Mouse (Mus musculus): ENCODE results near the gene Tkt. TPM values are rescaled to one million over a fixed set of nuclear protein-coding genes. Genes with fewer than 3 reads are reported as not detected.

Tkt gene
- polyA plus RNA-seq, 1 experiment = 53.0 TPM

- no peak overlapping the region for H3K4me2 ChIP-seq (ENCODE audit: low read depth)
- TF ChIP-seq MYOG (IDR thresholded peaks at IDR 0.05; ENCODE audit: control insufficient read depth in 1 of 3, insufficient read depth in 1 of 3, insufficient read length in 2 of 3, low read depth in 2 of 3) = no peak
- TF ChIP-seq TCF3 (IDR thresholded peaks at IDR 0.05; ENCODE audit: insufficient read length, low read depth) = no peak
- TF ChIP-seq POLR2AphosphoS2 (IDR thresholded peaks at IDR 0.05; ENCODE audit: insufficient read length, low read depth) = no peak
- no peak for TF ChIP-seq SRF (IDR thresholded peaks at IDR 0.05; ENCODE audit: control insufficient read depth, insufficient read length, low read depth)
- TF ChIP-seq POLR2A (IDR thresholded peaks at IDR 0.05; ENCODE audit: insufficient read length, low read depth) = no peak
- no peak for TF ChIP-seq USF1 (IDR thresholded peaks at IDR 0.05; ENCODE audit: low read depth)
- TF ChIP-seq MAX (IDR thresholded peaks at IDR 0.05; ENCODE audit: low read depth) = no peak
- H3K4me3 ChIP-seq = no peak overlapping the region
- H3K27me3 ChIP-seq (ENCODE audit: control insufficient read depth, insufficient read depth, insufficient read length) = no peaks in the 10 kb centered on the region
- no peak overlapping the region for H3ac ChIP-seq (ENCODE audit: control insufficient read depth, insufficient read length)
- no peaks in the 10 kb centered on the region for H3K79me2 ChIP-seq (ENCODE audit: control insufficient read depth, insufficient read depth)
- peaks cover 14% of the 10 kb centered on the region for H3K36me3 ChIP-seq (ENCODE audit: control insufficient read depth, insufficient read depth)
Observed at GRCm38 (mm10) chr14:30515931-30516723, 32.0 kb upstream of the Tkt start.

DNA sequence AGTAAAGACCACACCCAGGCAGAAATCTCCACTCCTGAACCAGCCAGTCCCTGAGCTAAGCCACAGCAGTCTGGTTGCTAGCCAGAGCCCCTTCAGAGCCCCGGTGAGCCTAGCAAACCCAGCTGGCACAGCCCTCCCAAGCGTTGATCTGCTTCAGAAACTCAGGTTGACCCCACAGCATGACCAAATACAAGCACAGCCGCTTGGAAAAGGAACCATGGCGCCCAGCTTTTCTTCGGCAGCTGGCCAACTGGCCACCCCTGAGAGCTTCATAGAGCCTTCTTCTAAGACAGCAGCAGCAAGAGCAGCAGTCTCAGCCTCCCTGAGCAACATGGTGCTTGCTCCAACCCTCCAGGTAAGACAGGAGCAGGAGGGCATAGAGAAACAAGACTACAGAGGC, 28.8 kb upstream of the Tkt start:
- Histone ChIP-seq H3K27me3 (ENCODE audit: control insufficient read depth, insufficient read depth, insufficient read length) (no peaks in the 10 kb centered on the region), H3K79me2 (ENCODE audit: control insufficient read depth, insufficient read depth) (no peaks in the 10 kb centered on the region), H3K4me2 (ENCODE audit: low read depth) (no peak overlapping the region), H3K36me3 (ENCODE audit: control insufficient read depth, insufficient read depth) (peaks cover 22% of the 10 kb centered on the region), H3ac (ENCODE audit: control insufficient read depth, insufficient read length) (no peak overlapping the region), H3K4me3 (no peak overlapping the region)
- TF ChIP-seq POLR2A (IDR thresholded peaks at IDR 0.05; ENCODE audit: insufficient read length, low read depth) (no peak), MYOG (IDR thresholded peaks at IDR 0.05; ENCODE audit: control insufficient read depth in 1 of 3, insufficient read depth in 1 of 3, insufficient read length in 2 of 3, low read depth in 2 of 3) (no peak), E2F4 (IDR thresholded peaks at IDR 0.05; ENCODE audit: insufficient read depth) (no peak), CEBPB (IDR thresholded peaks at IDR 0.05; ENCODE audit: insufficient read depth, poor library complexity, severe bottlenecking) (no peak), REST (IDR thresholded peaks at IDR 0.05; ENCODE audit: insufficient read depth, insufficient read length) (no peak), TCF12 (IDR thresholded peaks at IDR 0.05; ENCODE audit: insufficient read depth, poor library complexity, severe bottlenecking) (no peak)

DNA sequence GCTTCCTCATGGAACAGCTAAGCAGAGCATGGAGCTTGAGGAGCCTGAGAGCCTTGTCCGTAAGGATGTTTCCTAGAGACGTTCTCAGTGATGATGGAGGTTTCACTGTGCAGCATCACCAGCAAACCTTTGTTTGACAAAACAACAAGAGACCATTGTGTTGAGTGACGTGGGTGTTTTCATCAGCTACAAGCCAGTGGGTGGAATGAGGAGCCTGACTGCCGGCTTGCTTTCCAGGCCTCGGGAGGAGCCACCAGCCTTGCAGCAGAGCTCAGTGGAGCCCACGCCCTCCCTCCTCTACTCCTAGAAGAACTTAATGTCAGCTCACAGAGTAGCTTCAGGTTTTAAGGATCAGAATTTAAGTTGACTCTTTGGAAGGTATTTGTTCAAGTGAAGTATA, 24.8 kb upstream of the Tkt start:
- Histone ChIP-seq H3K27me3 (ENCODE audit: control insufficient read depth, insufficient read depth, insufficient read length) (no peaks in the 10 kb centered on the region), H3K4me2 (ENCODE audit: low read depth) (no peak overlapping the region), H3ac (ENCODE audit: control insufficient read depth, insufficient read length) (no peak overlapping the region), H3K4me3 (no peak overlapping the region), H3K36me3 (ENCODE audit: control insufficient read depth, insufficient read depth) (peaks cover 22% of the 10 kb centered on the region), H3K79me2 (ENCODE audit: control insufficient read depth, insufficient read depth) (no peaks in the 10 kb centered on the region)
- TF ChIP-seq E2F4 (IDR thresholded peaks at IDR 0.05; ENCODE audit: insufficient read depth) (no peak), MYOD1 (IDR thresholded peaks at IDR 0.05; ENCODE audit: control insufficient read depth in 1 of 3, insufficient read length in 2 of 3, low read depth in 2 of 3) (no peak), TCF12 (IDR thresholded peaks at IDR 0.05; ENCODE audit: insufficient read depth, poor library complexity, severe bottlenecking) (no peak), POLR2A (IDR thresholded peaks at IDR 0.05; ENCODE audit: insufficient read length, low read depth) (no peak), TCF3 (IDR thresholded peaks at IDR 0.05; ENCODE audit: insufficient read length, low read depth) (no peak), MAX (IDR thresholded peaks at IDR 0.05; ENCODE audit: low read depth) (no peak), POLR2AphosphoS2 (IDR thresholded peaks at IDR 0.05; ENCODE audit: insufficient read length, low read depth) (no peak)

DNA sequence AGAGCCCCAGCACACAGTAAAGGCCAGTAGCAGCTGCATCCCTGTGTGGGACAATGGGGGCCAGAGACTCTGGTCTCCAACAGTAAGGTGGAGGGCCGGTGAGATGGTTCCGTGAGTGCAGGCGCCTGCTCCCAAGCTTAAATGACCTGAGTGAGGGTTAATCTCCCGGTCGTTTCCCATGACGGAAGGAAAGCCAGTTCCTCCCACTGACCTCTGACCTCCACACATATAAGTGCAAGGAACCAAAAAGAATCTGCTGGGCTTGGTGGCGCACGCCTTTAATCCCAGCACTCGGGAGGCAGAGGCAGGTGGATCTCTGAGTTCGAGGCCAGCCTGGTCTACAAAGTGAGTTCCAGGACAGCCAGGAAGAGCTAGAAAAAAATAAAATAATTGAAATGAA, 19.8 kb upstream of the Tkt start:
- TF ChIP-seq POLR2A (IDR thresholded peaks at IDR 0.05; ENCODE audit: insufficient read length, low read depth) (no peak), TCF3 (IDR thresholded peaks at IDR 0.05; ENCODE audit: insufficient read length, low read depth) (no peak), TCF12 (IDR thresholded peaks at IDR 0.05; ENCODE audit: insufficient read depth, poor library complexity, severe bottlenecking) (no peak), SRF (IDR thresholded peaks at IDR 0.05; ENCODE audit: control insufficient read depth, insufficient read length, low read depth) (no peak), USF1 (IDR thresholded peaks at IDR 0.05; ENCODE audit: low read depth) (no peak), MYOD1 (IDR thresholded peaks at IDR 0.05; ENCODE audit: control insufficient read depth in 1 of 3, insufficient read length in 2 of 3, low read depth in 2 of 3) (no peak), MYOG (IDR thresholded peaks at IDR 0.05; ENCODE audit: control insufficient read depth in 1 of 3, insufficient read depth in 1 of 3, insufficient read length in 2 of 3, low read depth in 2 of 3) (no peak), REST (IDR thresholded peaks at IDR 0.05; ENCODE audit: insufficient read depth, insufficient read length) (no peak), MAX (IDR thresholded peaks at IDR 0.05; ENCODE audit: low read depth) (no peak), CEBPB (IDR thresholded peaks at IDR 0.05; ENCODE audit: insufficient read depth, poor library complexity, severe bottlenecking) (no peak), POLR2AphosphoS2 (IDR thresholded peaks at IDR 0.05; ENCODE audit: insufficient read length, low read depth) (no peak), E2F4 (IDR thresholded peaks at IDR 0.05; ENCODE audit: insufficient read depth) (no peak)
- Histone ChIP-seq H3K36me3 (ENCODE audit: control insufficient read depth, insufficient read depth) (peaks cover 8% of the 10 kb centered on the region), H3K27me3 (ENCODE audit: control insufficient read depth, insufficient read depth, insufficient read length) (no peaks in the 10 kb centered on the region), H3ac (ENCODE audit: control insufficient read depth, insufficient read length) (no peak overlapping the region), H3K4me3 (no peak overlapping the region), H3K4me2 (ENCODE audit: low read depth) (no peak overlapping the region), H3K79me2 (ENCODE audit: control insufficient read depth, insufficient read depth) (no peaks in the 10 kb centered on the region)

DNA sequence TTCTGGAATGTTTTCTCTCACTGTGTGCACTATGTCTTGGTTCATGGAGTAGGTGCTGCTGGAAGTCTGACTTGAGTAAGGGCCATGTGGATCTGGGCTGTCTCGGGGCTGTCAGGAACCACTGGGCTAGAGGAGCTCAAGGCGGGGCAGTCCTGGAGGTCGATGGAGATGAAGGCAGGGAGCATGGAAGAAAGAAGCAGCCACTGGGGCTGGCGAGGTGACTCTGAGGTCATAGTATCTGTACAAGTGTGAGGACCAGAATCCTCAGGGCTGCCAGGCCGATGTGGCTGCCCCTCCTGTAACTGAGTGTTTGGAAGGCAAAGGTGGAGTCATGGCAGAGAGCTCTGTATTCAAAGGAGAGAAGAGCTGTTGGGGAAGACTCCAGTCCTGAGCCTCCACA, 19.2 kb upstream of the Tkt start:
- no peak overlapping the region for H3K4me2 ChIP-seq (ENCODE audit: low read depth)
- no peaks in the 10 kb centered on the region for H3K27me3 ChIP-seq (ENCODE audit: control insufficient read depth, insufficient read depth, insufficient read length)
- no peak overlapping the region for H3ac ChIP-seq (ENCODE audit: control insufficient read depth, insufficient read length)
- peaks cover 3% of the 10 kb centered on the region for H3K36me3 ChIP-seq (ENCODE audit: control insufficient read depth, insufficient read depth)
- H3K79me2 ChIP-seq (ENCODE audit: control insufficient read depth, insufficient read depth) = no peaks in the 10 kb centered on the region
- TF ChIP-seq SRF (IDR thresholded peaks at IDR 0.05; ENCODE audit: control insufficient read depth, insufficient read length, low read depth) = no peak
- no peak for TF ChIP-seq TCF12 (IDR thresholded peaks at IDR 0.05; ENCODE audit: insufficient read depth, poor library complexity, severe bottlenecking)
- TF ChIP-seq TCF3 (IDR thresholded peaks at IDR 0.05; ENCODE audit: insufficient read length, low read depth) = no peak
- no peak for TF ChIP-seq USF1 (IDR thresholded peaks at IDR 0.05; ENCODE audit: low read depth)
- no peak for TF ChIP-seq MAX (IDR thresholded peaks at IDR 0.05; ENCODE audit: low read depth)
- TF ChIP-seq POLR2A (IDR thresholded peaks at IDR 0.05; ENCODE audit: insufficient read length, low read depth) = no peak
- no peak for TF ChIP-seq MYOD1 (IDR thresholded peaks at IDR 0.05; ENCODE audit: control insufficient read depth in 1 of 3, insufficient read length in 2 of 3, low read depth in 2 of 3)
- no peak for TF ChIP-seq REST (IDR thresholded peaks at IDR 0.05; ENCODE audit: insufficient read depth, insufficient read length)
- no peak for TF ChIP-seq CEBPB (IDR thresholded peaks at IDR 0.05; ENCODE audit: insufficient read depth, poor library complexity, severe bottlenecking)
- TF ChIP-seq E2F4 (IDR thresholded peaks at IDR 0.05; ENCODE audit: insufficient read depth) = no peak
- no peak for TF ChIP-seq POLR2AphosphoS2 (IDR thresholded peaks at IDR 0.05; ENCODE audit: insufficient read length, low read depth)
- TF ChIP-seq MYOG (IDR thresholded peaks at IDR 0.05; ENCODE audit: control insufficient read depth in 1 of 3, insufficient read depth in 1 of 3, insufficient read length in 2 of 3, low read depth in 2 of 3) = no peak
- no peak overlapping the region for H3K4me3 ChIP-seq
